Mouse (Mus musculus) cerebellum, adult 2 months (tissue): Measurements from ENCODE around the gene Smlr1.

Experiments used
- CTCF ChIP-seq: fragments of 200-500 bp; IDR thresholded peaks from 2 replicates; pipeline ENCODE4 v1.5.1; 2011; ENCODE audit warnings: low read depth, mild to moderate bottlenecking, control low read depth, low read length, moderate library complexity, borderline replicate concordance; ENCODE audit not compliant: insufficient read depth
- POLR2A ChIP-seq: fragments of 200-500 bp; IDR thresholded peaks from 2 replicates; pipeline ENCODE4 v1.6.1; 2011; ENCODE audit warnings: low read length, control low read depth, borderline replicate concordance; ENCODE audit not compliant: insufficient read depth

- TF ChIP-seq CTCF (no peak), POLR2A (no peak)
Measured at GRCm38 (mm10) chr10:25584899-25585298, 48.8 kb upstream of the Smlr1 start.
